Mouse (Mus musculus) forebrain, postnatal 0 days (tissue): ENCODE measurements around the gene Babam2. TPM values are rescaled to one million over a fixed set of nuclear protein-coding genes. Genes with fewer than 3 reads are reported as not detected.

Experiments
- ATAC-seq: fragments of 200-750 bp; cut with Nextera tagmentation; 2 replicates; pipeline ENCODE4 v1.8.0; 2017; ENCODE audit warnings: mild to moderate bottlenecking, moderate library complexity
- DNase-seq: peaks from one replicate; pipeline ENCODE4 v3.0.0-alpha.2; 2015
- H3K27ac ChIP-seq: fragments of 300-500 bp; sonication (generic); 2 replicates; pipeline ENCODE4 v1.5.1; 2014; ENCODE audit warnings: low read depth, mild to moderate bottlenecking, antibody characterized with exemption, low read length, moderate library complexity, mixed read lengths
- H3K27me3 ChIP-seq: fragments of 300-500 bp; sonication (generic); 2 replicates; pipeline ENCODE4 v1.6.1; 2014; ENCODE audit warnings: mild to moderate bottlenecking, low read length, mixed read lengths; ENCODE audit not compliant: insufficient read depth
- H3K36me3 ChIP-seq: fragments of 300-500 bp; sonication (generic); 2 replicates; pipeline ENCODE4 v1.6.1; 2014; ENCODE audit warnings: mild to moderate bottlenecking, moderate library complexity; ENCODE audit not compliant: insufficient read depth
- H3K4me1 ChIP-seq: fragments of 300-500 bp; sonication (generic); 2 replicates; pipeline ENCODE4 v1.6.1; 2014; ENCODE audit warnings: antibody characterized with exemption; ENCODE audit not compliant: insufficient read depth
- H3K4me2 ChIP-seq: fragments of 300-500 bp; sonication (generic); 2 replicates; pipeline ENCODE4 v1.6.1; 2014; ENCODE audit warnings: low read depth, mild to moderate bottlenecking, moderate library complexity
- H3K4me3 ChIP-seq: fragments of 300-500 bp; sonication (generic); 2 replicates; pipeline ENCODE4 v1.5.1; 2014; ENCODE audit warnings: low read depth, low read length, mixed read lengths
- H3K9ac ChIP-seq: fragments of 300-500 bp; sonication (generic); 2 replicates; pipeline ENCODE4 v1.6.1; 2014; ENCODE audit warnings: mild to moderate bottlenecking
- H3K9me3 ChIP-seq: fragments of 300-500 bp; sonication (generic); 2 replicates; pipeline ENCODE4 v1.6.1; 2016; ENCODE audit warnings: low read length
- CTCF ChIP-seq: sonication (generic); IDR thresholded peaks from 2 replicates; pipeline ENCODE4 v1.5.1; 2016; ENCODE audit warnings: antibody characterized with exemption, control low read depth, low read depth
- WGBS: fragments of 180-500 bp; shearing (Covaris S2); extraction: QIAGEN DNeasy Blood & Tissue Kit; methylation state at CpG from one replicate; pipeline ENCODE4 v1.1.7; 2014; 5-methylcytosine and 5-hydroxymethylcytosine counted together
- polyA plus RNA-seq: library from polyadenylated mRNA; unstranded; fragments of >200 nt; fragmentation: Nextera tagmentation; extraction: Ambion mirVana; gene quantifications from 2 replicates; pipeline ENCODE4 v1.2.1, GENCODE M21; 2015
- total RNA-seq: library from RNA; depleted of rRNA; stranded (reverse); fragments of >200 nt; gene quantifications from 2 replicates; pipeline ENCODE4 v1.2.3, GENCODE M21; 2014

Gene Babam2
- total and polyA plus RNA-seq, 2 experiments from 2014 or later, result 42.7 to 61.5 TPM

GRCm38 (mm10) chr5:31902891-31903290 lies 205.4 kb downstream of the Babam2 start:
- TF ChIP-seq CTCF, result no peak
- Histone ChIP-seq H3K9ac (no peak overlapping the region), H3K4me2 (no peak overlapping the region), H3K27ac (no peak overlapping the region), H3K4me1 (no peaks in the 10 kb centered on the region), H3K4me3 (no peak overlapping the region), H3K36me3 (no peaks in the 10 kb centered on the region), H3K9me3 (no peaks in the 10 kb centered on the region), H3K27me3 (no peaks in the 10 kb centered on the region)
- WGBS, result 84% methylated on average over 5 of the region's 5 CpGs
- ATAC-seq (no peak), DNase-seq (no peak)

GRCm38 (mm10) chr5:31904968-31905683 lies 207.6 kb downstream of the Babam2 start:
- H3K27me3 ChIP-seq, result no peaks in the 10 kb centered on the region
- WGBS, result 75% methylated on average over 6 of the region's 6 CpGs
- DNase-seq, result no peak
- no peaks in the 10 kb centered on the region for H3K9me3 ChIP-seq
- no peak for ATAC-seq
- TF ChIP-seq CTCF, result 0 out of 2 replicates have a peak, but pooled peaks have one; percentile 3
- no peak overlapping the region for H3K27ac ChIP-seq
- no peak overlapping the region for H3K4me3 ChIP-seq
- no peaks in the 10 kb centered on the region for H3K36me3 ChIP-seq
- no peaks in the 10 kb centered on the region for H3K4me1 ChIP-seq
- H3K9ac ChIP-seq, result no peak overlapping the region
- no peak overlapping the region for H3K4me2 ChIP-seq

- ATAC-seq, result no peak
- Histone ChIP-seq H3K4me2 (no peak overlapping the region), H3K4me1 (no peaks in the 10 kb centered on the region), H3K36me3 (no peaks in the 10 kb centered on the region), H3K27ac (no peak overlapping the region), H3K9ac (no peak overlapping the region), H3K27me3 (no peaks in the 10 kb centered on the region), H3K4me3 (no peak overlapping the region), H3K9me3 (no peaks in the 10 kb centered on the region)
- DNase-seq, result no peak
- no peak for TF ChIP-seq CTCF
- WGBS, result 78% methylated on average over 7 of the region's 7 CpGs
Observed at GRCm38 (mm10) chr5:31905808-31906207, 208.3 kb downstream of the Babam2 start.

GRCm38 (mm10) chr5:31906286-31906951 lies 208.9 kb downstream of the Babam2 start:
- Histone ChIP-seq H3K4me1 (no peaks in the 10 kb centered on the region), H3K4me3 (no peak overlapping the region), H3K9ac (no peak overlapping the region), H3K27me3 (no peaks in the 10 kb centered on the region), H3K4me2 (no peak overlapping the region), H3K36me3 (no peaks in the 10 kb centered on the region), H3K9me3 (no peaks in the 10 kb centered on the region), H3K27ac (no peak overlapping the region)
- ATAC-seq, result peak; percentile 14; the same call in 1 of the 2 replicates
- no peak for TF ChIP-seq CTCF
- 73% methylated on average over 7 of the region's 7 CpGs for WGBS
- DNase-seq, result no peak

GRCm38 (mm10) chr5:31907959-31908358 lies 210.5 kb downstream of the Babam2 start:
- no peak overlapping the region for H3K4me3 ChIP-seq
- no peaks in the 10 kb centered on the region for H3K4me1 ChIP-seq
- no peak overlapping the region for H3K9ac ChIP-seq
- no peaks in the 10 kb centered on the region for H3K9me3 ChIP-seq
- H3K36me3 ChIP-seq, result no peaks in the 10 kb centered on the region
- no peak for DNase-seq
- no peak overlapping the region for H3K27ac ChIP-seq
- no peak for TF ChIP-seq CTCF
- no peak overlapping the region for H3K4me2 ChIP-seq
- no peaks in the 10 kb centered on the region for H3K27me3 ChIP-seq
- 89% methylated on average over 2 of the region's 2 CpGs for WGBS
- ATAC-seq, result no peak

GRCm38 (mm10) chr5:31908818-31909217 lies 211.3 kb downstream of the Babam2 start:
- H3K9me3 ChIP-seq, result no peaks in the 10 kb centered on the region
- ATAC-seq, result no peak
- no peak overlapping the region for H3K27ac ChIP-seq
- no peak overlapping the region for H3K4me3 ChIP-seq
- no peak for TF ChIP-seq CTCF
- 94% methylated on average over 2 of the region's 2 CpGs for WGBS
- H3K4me1 ChIP-seq, result no peaks in the 10 kb centered on the region
- H3K4me2 ChIP-seq, result no peak overlapping the region
- H3K36me3 ChIP-seq, result no peaks in the 10 kb centered on the region
- no peak overlapping the region for H3K9ac ChIP-seq
- DNase-seq, result no peak
- no peaks in the 10 kb centered on the region for H3K27me3 ChIP-seq

- no peak for DNase-seq
- no peak for TF ChIP-seq CTCF
- no peak overlapping the region for H3K27ac ChIP-seq
- H3K9ac ChIP-seq, result no peak overlapping the region
- H3K36me3 ChIP-seq, result no peaks in the 10 kb centered on the region
- H3K27me3 ChIP-seq, result no peaks in the 10 kb centered on the region
- H3K4me2 ChIP-seq, result no peak overlapping the region
- WGBS, result 67% methylated on average over 7 of the region's 7 CpGs
- no peaks in the 10 kb centered on the region for H3K9me3 ChIP-seq
- H3K4me1 ChIP-seq, result peaks cover 11% of the 10 kb centered on the region; the same call in 1 of the 2 replicates
- no peak for ATAC-seq
- H3K4me3 ChIP-seq, result no peak overlapping the region
Observed at GRCm38 (mm10) chr5:31916241-31916640, 218.8 kb downstream of the Babam2 start.
